21 mouse cellular contexts compared by ENCODE assay signal in the genomic region with DNA sequence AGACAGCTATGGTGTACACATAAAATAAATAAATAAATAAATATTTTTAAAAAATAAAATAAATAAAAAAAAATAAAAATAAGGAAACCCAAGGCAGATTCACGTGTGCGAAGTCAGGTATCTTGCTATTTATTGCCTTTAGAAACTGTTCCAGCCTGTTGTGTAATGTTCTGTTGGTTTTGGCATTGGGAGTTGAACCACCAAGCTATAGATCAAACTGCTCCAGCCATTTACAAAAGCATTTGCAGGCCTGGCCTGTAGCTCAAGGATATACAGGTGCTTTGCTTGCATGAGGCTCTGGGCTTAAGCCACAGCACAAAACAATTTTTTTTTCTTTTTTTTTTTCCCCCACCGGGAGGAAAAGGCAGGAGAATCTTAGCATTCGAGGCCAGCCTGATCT. TPM values are rescaled to one million over a fixed set of nuclear protein-coding genes. Genes with fewer than 3 reads are reported as not detected.
A peak's percentile ranks its signal among the peaks of the same experiment; 100 is the strongest.
DNase-seq lines count a peak whose midpoint lies in the region; ATAC-seq and TF ChIP-seq lines count a peak whose summit lies in the region.
"Had no signal": no experiment of that assay in that cellular context is flagged by ENCODE, and none has a peak within 500 bp of the region (broad histone marks: within the 10 kb centered on the region; RNA-seq: fewer than 3 reads in every experiment).

No protein-coding gene starts in this region.

- DNase-seq in liver, adult 2 months (ENCODE audit: extremely low read depth, low read depth, low spot score) = peak; percentile 77
- peak; percentile 86 for DNase-seq in fat pad, adult 2 months (ENCODE audit: extremely low read depth, low read depth, low spot score)
- peak; percentile 92 for DNase-seq in gonadal fat pad, adult 2 months (ENCODE audit: low read depth)
- no peak for DNase-seq in yolk sac, embryonic 10.5 days (ENCODE audit: low spot score)
- no peak for DNase-seq in layer of hippocampus, adult 9-10 months (ENCODE audit: low spot score)
- DNase-seq: adrenal gland, adult 2 months; adrenal gland, adult 8-10 months; adrenal gland, postnatal 10 days; adrenal gland, postnatal 14 days; adrenal gland, postnatal 25 days; adrenal gland, postnatal 36 days; B cell, adult 2 months; cerebellum, adult 11 months; cerebellum, adult 11-12 months; cerebellum, adult 18-20 months had no signal

- no peak overlapping the region for H3K4me3 ChIP-seq in liver, adult 2 months (ENCODE audit: insufficient read depth, low read depth, low read length)
- H3K4me3 ChIP-seq in liver, embryonic 12.5 days = no peak overlapping the region

- no peak for TF ChIP-seq CTCF in liver, adult 2 months (IDR thresholded peaks at IDR 0.05; ENCODE audit: low read depth, low read length)

- no peaks in the 10 kb centered on the region for H3K79me2 ChIP-seq in liver, adult 2 months (ENCODE audit: control insufficient read depth, insufficient read depth, low read length)

- no peak overlapping the region for H3K9ac ChIP-seq in liver, adult 2 months (ENCODE audit: low read depth, low read length)
- H3K9ac ChIP-seq in liver, embryonic 12.5 days = no peak overlapping the region

- H3K36me3 ChIP-seq in liver, adult 2 months (ENCODE audit: control insufficient read depth, insufficient read depth, low read length) = no peaks in the 10 kb centered on the region
- no peaks in the 10 kb centered on the region for H3K36me3 ChIP-seq in liver, embryonic 12.5 days
- H3K36me3 ChIP-seq: G1E had no signal

- H3K4me2 ChIP-seq in liver, embryonic 12.5 days = no peak overlapping the region

- ATAC-seq in liver, embryonic 12.5 days = no peak
- ATAC-seq: activated CD4-positive, CD25-positive, alpha-beta regulatory T cell, adult 4 months; CD4-positive, CD25-positive, alpha-beta regulatory T cell, adult 4 months; Patski had no signal

- no peaks in the 10 kb centered on the region for H3K4me1 ChIP-seq in liver, adult 2 months (ENCODE audit: control insufficient read depth, insufficient read depth, low read length)
- no peaks in the 10 kb centered on the region for H3K4me1 ChIP-seq in liver, embryonic 12.5 days

- H3K27me3 ChIP-seq in liver, adult 2 months (ENCODE audit: control insufficient read depth, insufficient read depth, low read length) = no peaks in the 10 kb centered on the region
- H3K27me3 ChIP-seq in liver, embryonic 12.5 days (replicated peaks) = no peaks in the 10 kb centered on the region; the same call in 1 of the 2 replicates
- H3K27me3 ChIP-seq: CH12.LX, Patski had no signal

- H3K9me3 ChIP-seq in liver, embryonic 12.5 days (replicated peaks) = no peaks in the 10 kb centered on the region
- H3K9me3 ChIP-seq: G1E had no signal

- no peak for TF ChIP-seq POLR2A in liver, adult 2 months (IDR thresholded peaks at IDR 0.05; ENCODE audit: extremely low read depth, insufficient read depth, low read length)

- 36% methylated on average over 4 of the region's 4 CpGs for WGBS in liver, adult 2 months
- 73% methylated on average over 4 of the region's 4 CpGs for WGBS in liver, embryonic 12.5 days (ENCODE audit: insufficient replicate concordance)

- no peak overlapping the region for H3K27ac ChIP-seq in liver, adult 2 months (replicated peaks; ENCODE audit: insufficient read depth, low read depth, low read length)
- no peak overlapping the region for H3K27ac ChIP-seq in liver, embryonic 12.5 days

RNA-seq across cellular contexts. Expression of a gene that starts 13.2 kb away (rescaled TPM):
- total RNA-seq in liver, adult 2 months (2014; rRNA removed) = 5.8 and 7.1 TPM in 2 replicates
- 6.5 and 6.8 TPM in 2 replicates for polyA plus RNA-seq in liver, adult 2 months (2012; rRNA removed)
- 8.7 and 9.1 TPM in 2 replicates for polyA plus RNA-seq in liver, embryonic 12.5 days (2016; fragmentation: Nextera tagmentation; extraction: Ambion mirVana)
- polyA plus RNA-seq in gonadal fat pad, adult 2 months (2012; rRNA removed) = 22.3 and 33.9 TPM in 2 replicates

RNA-seq across cellular contexts. Expression of a gene that starts 42.4 kb away (rescaled TPM):
- total RNA-seq in liver, adult 2 months (2014; rRNA removed) = 10.9 and 18.1 TPM in 2 replicates
- polyA plus RNA-seq in liver, adult 2 months (2012; rRNA removed) = 20.4 and 20.6 TPM in 2 replicates
- polyA plus RNA-seq in liver, embryonic 12.5 days (2016; fragmentation: Nextera tagmentation; extraction: Ambion mirVana) = 67.9 and 73.6 TPM in 2 replicates
- 7.0 and 7.2 TPM in 2 replicates for polyA plus RNA-seq in gonadal fat pad, adult 2 months (2012; rRNA removed)

Comparison
In these comparisons a context has a peak if more than half of its experiments do, and no peak if none do; other contexts are left out.
1. DNase-seq: peak in liver, adult 2 months (single experiment), fat pad, adult 2 months (single experiment) and gonadal fat pad, adult 2 months (single experiment); none in yolk sac, embryonic 10.5 days (single experiment) and layer of hippocampus, adult 9-10 months (single experiment).